Mouse (Mus musculus): Measurements from ENCODE around the gene Pou2f1. TPM values are rescaled to one million over a fixed set of nuclear protein-coding genes. Genes with fewer than 3 reads are reported as not detected.

Pou2f1 gene
- total and polyA plus RNA-seq, 3 experiments, result 7.6 to 11.4 (median 8.2) TPM

GRCm38 (mm10) chr1:165903596-165903995 lies 98.9 kb downstream of the Pou2f1 start:
- H3K36me3 ChIP-seq (ENCODE audit: control insufficient read depth, insufficient read depth, low read length), result no peaks in the 10 kb centered on the region; the same call in 1 of the 2 replicates
- H3K4me3 ChIP-seq, result no peak overlapping the region
- H3K27ac ChIP-seq, result no peak overlapping the region
- WGBS, result 92% methylated on average over 1 of the region's 1 CpGs
- H3K9ac ChIP-seq (ENCODE audit: low read depth, low read length), result no peak overlapping the region
- no peaks in the 10 kb centered on the region for H3K79me2 ChIP-seq (replicated peaks; ENCODE audit: control insufficient read depth, insufficient read depth, low read length)
- DNase-seq, result no peak
- no peak for TF ChIP-seq CTCF (IDR thresholded peaks at IDR 0.05)
- no peak for TF ChIP-seq EP300 (IDR thresholded peaks at IDR 0.05; ENCODE audit: insufficient read depth, low read depth, low read length)
- no peak for TF ChIP-seq POLR2A (IDR thresholded peaks at IDR 0.05; ENCODE audit: insufficient read depth, low read depth, low read length)
- no peaks in the 10 kb centered on the region for H3K27me3 ChIP-seq (ENCODE audit: control insufficient read depth, insufficient read depth, low read length)
- intact Hi-C loops (cut with DNase I), result no loop called here
- H3K4me1 ChIP-seq (ENCODE audit: control insufficient read depth, insufficient read depth, low read length), result no peaks in the 10 kb centered on the region

- Histone ChIP-seq H3K4me3 (no peak overlapping the region), H3K27me3 (ENCODE audit: control insufficient read depth, insufficient read depth, low read length) (no peaks in the 10 kb centered on the region), H3K9ac (ENCODE audit: low read depth, low read length) (no peak overlapping the region), H3K27ac (no peak overlapping the region), H3K4me1 (ENCODE audit: control insufficient read depth, insufficient read depth, low read length) (no peaks in the 10 kb centered on the region), H3K36me3 (ENCODE audit: control insufficient read depth, insufficient read depth, low read length) (peaks cover 2% of the 10 kb centered on the region; the same call in 1 of the 2 replicates), H3K79me2 (replicated peaks; ENCODE audit: control insufficient read depth, insufficient read depth, low read length) (no peaks in the 10 kb centered on the region)
- WGBS, result 75% methylated on average over 2 of the region's 2 CpGs
- no peak for TF ChIP-seq EP300 (IDR thresholded peaks at IDR 0.05; ENCODE audit: insufficient read depth, low read depth, low read length)
- no peak for TF ChIP-seq POLR2A (IDR thresholded peaks at IDR 0.05; ENCODE audit: insufficient read depth, low read depth, low read length)
- TF ChIP-seq CTCF (IDR thresholded peaks at IDR 0.05), result peak; percentile 66
- DNase-seq, result no peak
- intact Hi-C loops (cut with DNase I), result loop anchor here (2.0 kb wide), 1 partner anchor 113 kb away; no protein-coding TSS in a partner anchor
These were observed 110.8 kb downstream of the Pou2f1 start for GRCm38 (mm10) chr1:165891686-165892085.

- 83% methylated on average over 8 of the region's 8 CpGs for WGBS
- no peak overlapping the region for H3K4me3 ChIP-seq
- DNase-seq, result no peak
- H3K4me1 ChIP-seq (ENCODE audit: control insufficient read depth, insufficient read depth, low read length), result no peaks in the 10 kb centered on the region
- TF ChIP-seq EP300 (IDR thresholded peaks at IDR 0.05; ENCODE audit: insufficient read depth, low read depth, low read length), result no peak
- TF ChIP-seq POLR2A (IDR thresholded peaks at IDR 0.05; ENCODE audit: insufficient read depth, low read depth, low read length), result no peak
- no peak for TF ChIP-seq CTCF (IDR thresholded peaks at IDR 0.05)
- H3K79me2 ChIP-seq (replicated peaks; ENCODE audit: control insufficient read depth, insufficient read depth, low read length), result no peaks in the 10 kb centered on the region
- intact Hi-C loops (cut with DNase I), result no loop called here
- H3K36me3 ChIP-seq (ENCODE audit: control insufficient read depth, insufficient read depth, low read length), result peaks cover 3% of the 10 kb centered on the region; the same call in 1 of the 2 replicates
- no peak overlapping the region for H3K9ac ChIP-seq (ENCODE audit: low read depth, low read length)
- H3K27ac ChIP-seq, result no peak overlapping the region
- H3K27me3 ChIP-seq (ENCODE audit: control insufficient read depth, insufficient read depth, low read length), result no peaks in the 10 kb centered on the region
These were observed 120.2 kb downstream of the Pou2f1 start for GRCm38 (mm10) chr1:165882146-165882900.

DNA sequence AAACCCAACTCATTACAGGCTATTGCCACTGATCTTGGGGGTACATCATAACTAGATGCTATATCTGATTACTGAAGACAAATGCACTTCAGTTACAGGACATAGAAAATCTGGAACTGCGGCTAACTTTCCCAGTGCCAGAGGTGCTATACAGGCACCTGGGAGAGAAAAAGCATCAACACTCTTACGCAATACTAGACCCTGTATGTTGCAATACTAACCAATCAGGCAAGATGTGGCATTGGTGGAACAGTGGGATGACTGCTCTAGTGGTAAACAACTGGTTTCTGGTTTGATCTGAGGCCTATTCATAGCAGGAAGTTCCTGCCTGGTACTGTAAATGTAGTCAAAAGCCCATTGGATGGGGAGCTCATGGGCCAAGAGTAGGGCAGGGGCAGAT lies 123.7 kb downstream of the Pou2f1 start:
- Histone ChIP-seq H3K79me2 (replicated peaks; ENCODE audit: control insufficient read depth, insufficient read depth, low read length) (no peaks in the 10 kb centered on the region), H3K9ac (ENCODE audit: low read depth, low read length) (no peak overlapping the region), H3K4me1 (ENCODE audit: control insufficient read depth, insufficient read depth, low read length) (no peaks in the 10 kb centered on the region; the same call in 1 of the 2 replicates), H3K4me3 (no peak overlapping the region), H3K36me3 (ENCODE audit: control insufficient read depth, insufficient read depth, low read length) (peaks cover 6% of the 10 kb centered on the region), H3K27me3 (ENCODE audit: control insufficient read depth, insufficient read depth, low read length) (no peaks in the 10 kb centered on the region), H3K27ac (no peak overlapping the region)
- no peak for TF ChIP-seq CTCF (IDR thresholded peaks at IDR 0.05)
- TF ChIP-seq POLR2A (IDR thresholded peaks at IDR 0.05; ENCODE audit: insufficient read depth, low read depth, low read length), result no peak
- TF ChIP-seq EP300 (IDR thresholded peaks at IDR 0.05; ENCODE audit: insufficient read depth, low read depth, low read length), result no peak
- intact Hi-C loops (cut with DNase I), result no loop called here
- 98% methylated on average over 2 of the region's 2 CpGs for WGBS
- no peak for DNase-seq

- no peaks in the 10 kb centered on the region for H3K79me2 ChIP-seq (replicated peaks; ENCODE audit: control insufficient read depth, insufficient read depth, low read length)
- no peaks in the 10 kb centered on the region for H3K27me3 ChIP-seq (ENCODE audit: control insufficient read depth, insufficient read depth, low read length)
- H3K36me3 ChIP-seq (ENCODE audit: control insufficient read depth, insufficient read depth, low read length), result peaks cover 6% of the 10 kb centered on the region
- H3K27ac ChIP-seq, result no peak overlapping the region
- intact Hi-C loops (cut with DNase I), result no loop called here
- TF ChIP-seq CTCF (IDR thresholded peaks at IDR 0.05) (no peak), EP300 (IDR thresholded peaks at IDR 0.05; ENCODE audit: insufficient read depth, low read depth, low read length) (no peak), POLR2A (IDR thresholded peaks at IDR 0.05; ENCODE audit: insufficient read depth, low read depth, low read length) (no peak)
- no peak overlapping the region for H3K4me3 ChIP-seq
- 66% methylated on average over 6 of the region's 6 CpGs for WGBS
- H3K4me1 ChIP-seq (ENCODE audit: control insufficient read depth, insufficient read depth, low read length), result no peaks in the 10 kb centered on the region; the same call in 1 of the 2 replicates
- H3K9ac ChIP-seq (ENCODE audit: low read depth, low read length), result no peak overlapping the region
- DNase-seq, result no peak
These were observed 126.8 kb downstream of the Pou2f1 start for GRCm38 (mm10) chr1:165875520-165876284.
